Mouse (Mus musculus): ENCODE results near the gene Amh.

- no peak for TF ChIP-seq CTCF (IDR thresholded peaks at IDR 0.05)
- TF ChIP-seq POLR2A (IDR thresholded peaks at IDR 0.05; ENCODE audit: insufficient read depth, low read depth, low read length) = no peak
These were observed 11.2 kb upstream of the Amh start for GRCm38 (mm10) chr10:80793803-80794202.
